Mouse (Mus musculus) macrophage (primary cell): Measurements from ENCODE around the gene Gpr34. TPM values are rescaled to one million over a fixed set of nuclear protein-coding genes. Genes with fewer than 3 reads are reported as not detected.

ENCODE experiments used
- H3K27ac ChIP-seq: fragments of 350-480 bp; formaldehyde crosslinking; 2 replicates; pipeline ENCODE4 v1.9.0; 2021
- H3K36me3 ChIP-seq: fragments of 350-480 bp; formaldehyde crosslinking; 2 replicates; pipeline ENCODE4 v1.9.0; 2021; ENCODE audit errors: inconsistent target
- H3K4me3 ChIP-seq: fragments of 350-480 bp; formaldehyde crosslinking; 2 replicates; pipeline ENCODE4 v1.9.0; 2021; ENCODE audit errors: inconsistent target
- H3K79me2 ChIP-seq: fragments of 350-480 bp; formaldehyde crosslinking; 2 replicates; pipeline ENCODE4 v1.9.0; 2021; ENCODE audit errors: inconsistent target
- WGBS: methylation state at CpG from one replicate; pipeline ENCODE4 v1.1.7; 2026; ENCODE audit warnings: inconsistent platforms; ENCODE audit not compliant: missing documents; 5-methylcytosine and 5-hydroxymethylcytosine counted together
- polyA plus RNA-seq: library from polyadenylated mRNA; stranded (reverse); fragments of 250-400 nt; gene quantifications from 3 replicates; pipeline ENCODE4 v1.2.4, GENCODE M21; 2018; ENCODE audit warnings: inconsistent platforms
- total RNA-seq, 78 experiments: library from RNA; depleted of rRNA; stranded (reverse); fragments of 250-400 nt; gene quantifications; 1 replicate in 9 of 78; 2 replicates in 24 of 78; 3 replicates in 43 of 78; 4 replicates in 2 of 78; pipeline ENCODE4 v1.2.4; 2018; ENCODE audit warnings: inconsistent platforms in 56 of 78

Gpr34 gene
- 1 to 10 TPM in 4 of 26 experiments, under 1 TPM in 9, not detected in 13; 0.29 to 7.7 (median 0.88) TPM for total RNA-seq (2018; cell fraction: chromatin; rRNA removed)
- 10 to 100 TPM in 12 of 26 experiments, 1 to 10 TPM in 2, under 1 TPM in 12; 0.40 to 26.6 (median 4.5) TPM for total RNA-seq (2018; cell fraction: cytosol; rRNA removed)
- 10 to 100 TPM in 2 of 26 experiments, 1 to 10 TPM in 10, under 1 TPM in 11, not detected in 3; 0.33 to 17.4 (median 2.7) TPM for total RNA-seq (2018; cell fraction: nucleus; rRNA removed)
- polyA plus RNA-seq: 10.4 to 30.0 TPM (median 24.8 TPM) in 3 replicates

DNA sequence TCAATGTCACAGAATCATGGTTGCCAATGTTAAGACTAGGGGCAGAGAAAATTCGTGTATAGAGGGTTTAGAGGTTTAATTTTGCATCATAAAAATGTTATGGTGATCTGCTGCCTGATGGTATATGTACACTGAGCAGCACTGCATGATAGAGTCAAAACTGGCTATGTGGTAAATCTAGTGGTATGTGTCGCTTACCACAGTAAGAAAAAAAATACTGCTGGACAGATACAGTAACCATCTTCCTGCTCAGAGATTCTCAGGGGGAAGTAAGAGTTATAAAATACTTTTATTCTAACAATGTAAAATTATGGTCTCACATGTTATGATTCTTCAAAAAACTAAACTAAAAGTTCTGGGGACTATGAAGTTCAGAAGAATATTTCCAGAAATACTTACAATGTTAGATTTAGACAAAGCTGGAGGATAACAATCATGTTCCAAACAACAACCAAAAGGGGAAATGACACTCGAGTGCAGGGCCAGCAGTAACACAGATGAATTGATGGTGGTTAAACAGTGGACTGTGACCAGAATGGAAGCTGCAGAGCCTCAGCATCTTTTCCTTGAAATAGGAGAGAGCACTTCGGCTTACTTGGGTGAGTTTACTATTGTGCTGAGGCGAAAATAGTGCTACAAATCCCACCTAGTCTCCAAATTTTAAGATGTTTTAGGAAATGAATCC is at the start of gene Gpr34:
Gene Gpr34 (plus strand): TSS at position 491 of the 685 bp plus-strand sequence.
- no peaks in the 10 kb centered on the region for H3K36me3 ChIP-seq
- WGBS: 23% methylated on average over 5 of the region's 5 CpGs

GRCm38 (mm10) chrX:13599373-13599772 is 32.5 kb upstream of the Gpr34 start:
- Histone ChIP-seq H3K27ac (peak overlapping the region; percentile 73), H3K4me3 (no peak overlapping the region), H3K79me2 (no peaks in the 10 kb centered on the region), H3K36me3 (no peaks in the 10 kb centered on the region)
- 31% methylated on average over 2 of the region's 2 CpGs for WGBS

More for the DNA sequence above, at the start of gene Gpr34:
- H3K4me3 ChIP-seq: 0 out of 2 replicates have a peak within 1 kb of the TSS, but pooled peaks have one; percentile 0
- no peaks in the 10 kb centered on the region; the same call in 1 of the 2 replicates for H3K79me2 ChIP-seq
- peak within 1 kb of the TSS; percentile 73 for H3K27ac ChIP-seq

DNA sequence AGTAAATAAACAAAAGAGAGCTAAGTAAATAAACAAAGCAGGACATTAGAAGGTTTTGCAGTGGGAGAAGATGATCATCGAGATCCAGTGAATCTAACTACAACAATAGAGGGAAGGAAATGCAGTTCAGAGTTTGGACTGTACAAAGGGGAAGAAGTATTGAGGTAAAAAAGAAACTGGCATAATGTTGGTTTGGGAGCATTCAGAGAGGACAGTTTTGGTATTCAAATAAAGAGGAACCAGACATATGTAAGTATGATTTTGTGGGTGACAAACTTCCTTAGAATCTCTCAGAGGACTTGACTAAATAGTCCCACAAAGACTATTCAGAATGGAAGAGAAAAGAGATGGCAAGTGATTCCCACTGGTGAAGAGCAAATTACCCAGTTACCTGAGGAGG is 31.9 kb upstream of the Gpr34 start:
- WGBS: 33% methylated on average over 1 of the region's 1 CpGs
- Histone ChIP-seq H3K79me2 (no peaks in the 10 kb centered on the region), H3K4me3 (no peak overlapping the region), H3K27ac (peak overlapping the region; percentile 73), H3K36me3 (no peaks in the 10 kb centered on the region)

GRCm38 (mm10) chrX:13606741-13607140 is 25.1 kb upstream of the Gpr34 start:
- H3K27ac ChIP-seq: peak overlapping the region; percentile 62
- H3K36me3 ChIP-seq: no peaks in the 10 kb centered on the region
- H3K4me3 ChIP-seq: no peak overlapping the region
- WGBS: 23% methylated on average over 3 of the region's 3 CpGs
- H3K79me2 ChIP-seq: no peaks in the 10 kb centered on the region

DNA sequence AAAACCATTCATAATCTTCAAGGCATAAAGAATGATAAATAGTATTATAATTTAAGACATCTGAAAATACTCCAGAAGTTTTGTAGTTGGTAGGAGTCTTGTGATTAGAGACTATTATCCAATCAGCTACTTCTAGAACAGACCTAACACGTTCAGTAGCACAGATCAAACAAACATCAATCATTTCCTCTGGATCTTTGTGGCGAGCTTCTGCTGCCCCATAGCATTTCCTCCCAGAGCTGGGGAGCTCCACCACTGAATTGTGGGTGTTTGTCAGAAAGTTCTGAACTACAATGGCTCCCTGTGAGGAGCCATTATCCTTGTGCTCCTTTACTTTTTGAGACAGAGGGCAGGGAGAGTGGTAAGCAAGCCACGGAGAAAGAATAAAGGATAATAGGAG is 24.1 kb upstream of the Gpr34 start:
- WGBS: 67% methylated on average over 3 of the region's 3 CpGs
- Histone ChIP-seq H3K79me2 (no peaks in the 10 kb centered on the region), H3K36me3 (no peaks in the 10 kb centered on the region), H3K27ac (peak overlapping the region; percentile 62), H3K4me3 (no peak overlapping the region)

- 86% methylated on average over 5 of the region's 5 CpGs for WGBS
- no peaks in the 10 kb centered on the region for H3K36me3 ChIP-seq
- no peak overlapping the region for H3K27ac ChIP-seq
These were observed 20.8 kb upstream of the Gpr34 start for GRCm38 (mm10) chrX:13611114-13611513.

DNA sequence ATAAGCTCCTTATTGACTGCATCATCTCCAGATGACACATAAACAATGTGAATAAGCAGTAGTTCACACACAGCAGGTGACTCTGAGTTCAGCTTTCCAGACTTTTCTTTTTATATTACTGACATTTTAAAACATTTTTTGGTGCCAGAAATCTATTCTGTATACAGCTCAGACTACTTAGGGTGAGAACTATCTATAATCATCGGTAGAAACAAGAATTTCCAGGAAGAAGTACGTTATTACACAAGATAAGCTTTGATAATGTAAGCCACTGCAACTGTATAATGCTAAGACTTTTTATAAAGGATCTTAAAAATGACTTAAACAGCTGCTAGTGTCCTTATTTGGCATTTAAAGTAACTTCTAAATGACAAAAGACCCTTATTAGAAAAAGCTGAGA is 19.8 kb upstream of the Gpr34 start:
- WGBS: 67% methylated on average over 2 of the region's 2 CpGs
- no peak overlapping the region for H3K27ac ChIP-seq
- H3K79me2 ChIP-seq: no peaks in the 10 kb centered on the region
- no peak overlapping the region for H3K4me3 ChIP-seq
- H3K36me3 ChIP-seq: no peaks in the 10 kb centered on the region

More at GRCm38 (mm10) chrX:13611114-13611513, 20.8 kb upstream of the Gpr34 start:
- Histone ChIP-seq H3K79me2 (no peaks in the 10 kb centered on the region), H3K4me3 (no peak overlapping the region)

DNA sequence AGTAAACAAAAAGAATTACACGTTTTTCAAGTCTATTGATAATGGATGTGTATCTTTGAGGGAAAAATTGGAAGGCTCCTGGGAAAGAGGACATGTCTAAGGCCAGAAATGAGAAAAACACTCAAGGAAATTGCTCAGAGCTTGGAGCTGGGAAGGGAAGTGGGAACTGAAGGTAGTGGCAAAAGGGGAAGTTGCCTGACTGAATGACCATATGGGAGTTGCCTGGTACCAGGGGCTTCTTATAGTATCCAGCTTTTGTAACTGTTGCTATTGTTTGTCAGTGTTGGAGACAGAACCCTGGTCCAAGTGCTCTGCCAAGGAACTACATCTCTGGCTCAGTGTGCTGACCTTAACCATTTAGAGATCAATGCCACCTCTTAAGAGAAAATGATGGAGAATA is 15.2 kb upstream of the Gpr34 start:
- H3K27ac ChIP-seq: peak overlapping the region; percentile 55
- H3K79me2 ChIP-seq: no peaks in the 10 kb centered on the region
- WGBS: 11% methylated on average over 1 of the region's 1 CpGs
- no peaks in the 10 kb centered on the region for H3K36me3 ChIP-seq
- no peak overlapping the region for H3K4me3 ChIP-seq

DNA sequence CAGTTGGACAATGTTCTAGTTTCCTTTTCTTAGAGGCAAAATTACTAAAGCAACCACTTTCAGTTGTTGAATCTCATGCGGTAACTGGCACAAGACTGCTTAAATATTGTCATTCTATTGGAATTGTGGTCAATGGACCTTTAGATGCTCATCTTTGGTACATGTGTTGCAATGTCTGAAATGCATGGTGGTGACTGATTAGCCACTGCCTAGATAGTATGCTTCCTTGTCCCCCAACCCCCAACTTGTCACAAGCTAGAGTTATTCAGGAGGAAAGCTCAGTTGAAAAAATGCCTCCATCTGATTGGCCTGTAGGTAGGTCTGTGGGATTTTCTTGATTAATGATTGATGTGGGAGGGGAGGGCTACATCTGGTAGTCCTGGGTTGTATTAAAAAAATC is 14.6 kb upstream of the Gpr34 start:
- Histone ChIP-seq H3K4me3 (no peak overlapping the region), H3K36me3 (no peaks in the 10 kb centered on the region), H3K27ac (peak overlapping the region; percentile 55), H3K79me2 (no peaks in the 10 kb centered on the region)
- WGBS: 83% methylated on average over 1 of the region's 1 CpGs

GRCm38 (mm10) chrX:13618476-13618875 is 13.4 kb upstream of the Gpr34 start:
- 67% methylated on average over 4 of the region's 4 CpGs for WGBS
- Histone ChIP-seq H3K27ac (peak overlapping the region; percentile 55), H3K4me3 (no peak overlapping the region), H3K36me3 (no peaks in the 10 kb centered on the region), H3K79me2 (no peaks in the 10 kb centered on the region)

- Histone ChIP-seq H3K36me3 (no peaks in the 10 kb centered on the region), H3K79me2 (no peaks in the 10 kb centered on the region), H3K4me3 (no peak overlapping the region), H3K27ac (no peak overlapping the region)
- WGBS: 61% methylated on average over 4 of the region's 4 CpGs
These were observed 10.4 kb upstream of the Gpr34 start for GRCm38 (mm10) chrX:13621473-13621872.

DNA sequence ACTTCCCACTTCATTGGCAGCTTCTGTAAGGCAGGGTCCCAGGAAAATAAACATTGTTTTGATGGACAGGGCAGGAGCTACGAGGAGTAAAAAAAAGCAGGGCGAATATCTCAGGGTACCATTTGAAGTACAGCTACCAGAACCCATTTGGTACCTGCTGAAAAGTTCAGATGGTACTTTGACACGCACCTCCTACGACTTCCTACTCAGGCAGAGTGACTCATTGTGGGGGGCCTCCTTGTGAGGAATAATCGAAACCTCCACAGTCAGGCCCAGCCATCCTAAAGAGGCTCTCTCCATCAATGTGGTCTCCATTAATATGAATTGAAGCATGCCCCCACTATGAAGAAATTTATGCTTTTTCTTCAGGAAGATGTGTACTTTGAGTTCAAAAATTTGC is 9.2 kb upstream of the Gpr34 start:
- Histone ChIP-seq H3K4me3 (no peak overlapping the region), H3K79me2 (no peaks in the 10 kb centered on the region), H3K36me3 (no peaks in the 10 kb centered on the region), H3K27ac (no peak overlapping the region)
- 85% methylated on average over 5 of the region's 5 CpGs for WGBS

- Histone ChIP-seq H3K4me3 (no peak overlapping the region), H3K27ac (peak overlapping the region; percentile 38), H3K36me3 (no peaks in the 10 kb centered on the region), H3K79me2 (no peaks in the 10 kb centered on the region; the same call in 1 of the 2 replicates)
- no CpG with 5 or more reads among the region's 1 CpGs for WGBS
These were observed 4.5 kb downstream of the Gpr34 start for GRCm38 (mm10) chrX:13636398-13636797.

GRCm38 (mm10) chrX:13638894-13639293 is 7.0 kb downstream of the Gpr34 start:
- no peaks in the 10 kb centered on the region for H3K36me3 ChIP-seq
- 40% methylated on average over 1 of the region's 2 CpGs for WGBS
- no peaks in the 10 kb centered on the region; the same call in 1 of the 2 replicates for H3K79me2 ChIP-seq
- H3K27ac ChIP-seq: peak overlapping the region; percentile 65
- H3K4me3 ChIP-seq: no peak overlapping the region

DNA sequence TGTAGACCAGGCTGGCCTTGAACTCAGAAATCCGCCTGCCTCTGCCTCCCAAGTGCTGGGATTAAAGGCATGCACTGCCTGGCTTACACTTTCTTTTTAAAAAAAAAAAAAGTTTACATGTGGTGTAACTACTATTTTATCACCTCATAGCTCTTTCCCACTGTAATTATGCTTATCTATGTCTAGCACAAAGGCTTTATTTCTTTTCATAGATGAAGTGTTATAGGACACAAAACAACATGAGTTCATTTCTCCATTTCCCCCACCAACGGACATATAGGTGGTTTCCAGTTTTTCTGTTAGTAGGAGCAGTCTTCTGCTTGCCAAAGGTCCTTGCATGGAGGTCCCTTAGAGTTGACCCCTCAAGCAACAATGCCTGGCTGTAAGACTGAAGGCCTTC is 20.0 kb downstream of the Gpr34 start:
- H3K4me3 ChIP-seq: no peak overlapping the region
- H3K36me3 ChIP-seq: no peaks in the 10 kb centered on the region
- H3K79me2 ChIP-seq: no peaks in the 10 kb centered on the region
- no peak overlapping the region for H3K27ac ChIP-seq
- 58% methylated on average over 2 of the region's 2 CpGs for WGBS
